Mouse (Mus musculus) intestine, embryonic 14.5 days (tissue): ENCODE measurements at regions not wholly inside any gene's neighbourhood (a gene's known extent, or its start where the extent isn't known, plus 50 kb on each side); places are given as distances from the start of the nearest gene placed in this dataset.

Experiments
- ATAC-seq: fragments of 200-750 bp; cut with Nextera tagmentation; replicated peaks from 2 replicates; pipeline ENCODE4 v1.8.0; 2017; ENCODE audit warnings: low read depth, moderate number of reproducible peaks, moderate TSS enrichment, moderate library complexity; ENCODE audit not compliant: low FRiP score, low TSS enrichment
- DNase-seq: peaks from one replicate; pipeline ENCODE4 v3.0.0-alpha.2; 2018; ENCODE audit warnings: low spot score
- H3K27ac ChIP-seq: fragments of 300-500 bp; sonication (generic); 2 replicates; pipeline ENCODE4 v1.5.1; 2014; ENCODE audit warnings: low read depth, mild to moderate bottlenecking, control low read depth
- H3K27me3 ChIP-seq: fragments of 300-500 bp; sonication (generic); replicated peaks from 2 replicates; pipeline ENCODE4 v1.6.1; 2014; ENCODE audit warnings: low read length, control low read depth; ENCODE audit not compliant: control insufficient read depth, insufficient read depth
- H3K36me3 ChIP-seq: fragments of 300-500 bp; sonication (generic); 2 replicates; pipeline ENCODE4 v1.6.1; 2014; ENCODE audit warnings: low read length, control low read depth; ENCODE audit not compliant: control insufficient read depth, insufficient read depth
- H3K4me1 ChIP-seq: fragments of 300-500 bp; sonication (generic); replicated peaks from 2 replicates; pipeline ENCODE4 v1.6.1; 2014; ENCODE audit warnings: low read length, control low read depth, mixed read lengths; ENCODE audit not compliant: control insufficient read depth, insufficient read depth
- H3K4me2 ChIP-seq: fragments of 300-500 bp; sonication (generic); 2 replicates; pipeline ENCODE4 v1.6.1; 2014; ENCODE audit warnings: low read length
- H3K4me3 ChIP-seq: fragments of 300-500 bp; sonication (generic); 2 replicates; pipeline ENCODE4 v1.5.1; 2014; ENCODE audit warnings: low read depth, low read length, control low read depth, mixed read lengths
- H3K9ac ChIP-seq: fragments of 300-500 bp; sonication (generic); 2 replicates; pipeline ENCODE4 v1.6.1; 2014; ENCODE audit warnings: mild to moderate bottlenecking, low read length
- H3K9me3 ChIP-seq: fragments of 300-500 bp; sonication (generic); 2 replicates; pipeline ENCODE4 v1.6.1; 2016; ENCODE audit warnings: low read length, control low read depth; ENCODE audit not compliant: control insufficient read depth
- WGBS: fragments of 180-500 bp; shearing (Covaris S2); extraction: QIAGEN DNeasy Blood & Tissue Kit; methylation state at CpG from one replicate; pipeline ENCODE4 v1.1.7; 2014; 5-methylcytosine and 5-hydroxymethylcytosine counted together

GRCm38 (mm10) chr3:6681411-6681810, 61.2 kb upstream of the 1700008P02Rik start:
- H3K4me2 ChIP-seq = no peak overlapping the region
- DNase-seq (no peak), ATAC-seq (no peak)
- H3K9me3 ChIP-seq = no peaks in the 10 kb centered on the region
- H3K27me3 ChIP-seq = no peaks in the 10 kb centered on the region
- no peaks in the 10 kb centered on the region for H3K4me1 ChIP-seq
- no peak overlapping the region for H3K9ac ChIP-seq
- 83% methylated on average over 2 of the region's 2 CpGs for WGBS
- no peak overlapping the region for H3K4me3 ChIP-seq
- H3K27ac ChIP-seq = no peak overlapping the region
- H3K36me3 ChIP-seq = no peaks in the 10 kb centered on the region

- ATAC-seq = no peak
Measured at GRCm38 (mm10) chr3:6676382-6676781, 56.1 kb upstream of the 1700008P02Rik start.

DNA sequence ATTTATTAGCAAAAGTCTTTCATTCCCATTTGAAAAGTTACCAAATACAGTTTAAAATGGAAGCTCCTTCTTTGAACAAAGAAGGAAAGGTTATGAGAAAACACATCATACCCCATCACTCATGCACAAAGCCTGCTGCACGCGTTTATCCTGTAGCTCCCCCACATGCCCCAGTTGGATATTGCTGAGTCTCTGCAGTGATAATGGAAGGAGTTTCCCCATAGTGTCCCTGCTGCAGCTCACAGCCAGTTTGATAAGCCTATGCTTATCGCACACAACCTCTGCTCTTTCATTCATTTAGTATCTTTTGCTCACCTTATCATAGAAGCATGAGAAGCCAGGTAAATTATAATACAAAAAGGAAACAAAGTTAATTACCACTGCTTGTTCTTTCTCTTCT, 55.1 kb upstream of the 1700008P02Rik start:
- Histone ChIP-seq H3K4me3 (no peak overlapping the region), H3K4me2 (no peak overlapping the region), H3K36me3 (no peaks in the 10 kb centered on the region), H3K27me3 (no peaks in the 10 kb centered on the region), H3K9me3 (no peaks in the 10 kb centered on the region), H3K27ac (no peak overlapping the region), H3K9ac (no peak overlapping the region), H3K4me1 (no peaks in the 10 kb centered on the region)
- no peak for DNase-seq
- ATAC-seq = no peak
- 54% methylated on average over 3 of the region's 3 CpGs for WGBS

More at GRCm38 (mm10) chr3:6676382-6676781, 56.1 kb upstream of the 1700008P02Rik start:
- Histone ChIP-seq H3K4me3 (no peak overlapping the region), H3K9me3 (no peaks in the 10 kb centered on the region), H3K4me2 (no peak overlapping the region), H3K36me3 (no peaks in the 10 kb centered on the region), H3K27me3 (no peaks in the 10 kb centered on the region), H3K4me1 (no peaks in the 10 kb centered on the region), H3K9ac (no peak overlapping the region), H3K27ac (no peak overlapping the region)
- WGBS = 85% methylated on average over 4 of the region's 4 CpGs
- no peak for DNase-seq
